17 mouse cellular contexts compared by ENCODE assay signal in genomic region chr13:78872582-78872981, GRCm38 (mm10).
DNase-seq lines count a peak whose midpoint lies in the region; ATAC-seq and TF ChIP-seq lines count a peak whose summit lies in the region.
"Had no signal": no experiment of that assay in that cellular context is flagged by ENCODE, and none has a peak within 500 bp of the region (broad histone marks: within the 10 kb centered on the region; RNA-seq: fewer than 3 reads in every experiment).

No protein-coding gene starts in this region.

- 30% methylated on average over 5 of the region's 5 CpGs for WGBS in forebrain, embryonic 14.5 days
- WGBS in forebrain, embryonic 16.5 days, result 23% methylated on average over 5 of the region's 5 CpGs
- WGBS in neural tube, embryonic 11.5 days, result 22% methylated on average over 5 of the region's 5 CpGs

- peak; percentile 26 for DNase-seq in forebrain, embryonic 14.5 days (ENCODE audit: low spot score)
- DNase-seq in brain, embryonic 14.5 days (ENCODE audit: low read depth), result peak; percentile 53
- DNase-seq in forelimb bud, embryonic 11.5 days (ENCODE audit: low read depth, low spot score), result peak; percentile 6
- DNase-seq in neural tube, embryonic 11.5 days (ENCODE audit: low spot score), result peak; percentile 16
- DNase-seq in gastrocnemius, postnatal 4 days (ENCODE audit: low spot score in 2 of 2), result no peak
- no peak for DNase-seq in urinary bladder, postnatal 25 days (ENCODE audit: low spot score)
- DNase-seq in gastrocnemius, postnatal 36 days, result no peak
- DNase-seq: adrenal gland, postnatal 10 days; cerebellum, adult 2 months; gastrocnemius, postnatal 14 days; lung, embryonic 14.5 days; lung, postnatal 4 days; right cerebral cortex, adult 18-20 months; thymus, postnatal 4 days had no signal

- no peak overlapping the region for H3K27ac ChIP-seq in forebrain, embryonic 14.5 days (ENCODE audit: low read depth, low read length)
- H3K27ac ChIP-seq in forebrain, embryonic 16.5 days (ENCODE audit: low read length), result no peak overlapping the region
- peak overlapping the region; percentile 3; the same call in 1 of the 2 replicates for H3K27ac ChIP-seq in neural tube, embryonic 11.5 days (ENCODE audit: low read depth, low read length)

- H3K4me2 ChIP-seq in forebrain, embryonic 14.5 days (ENCODE audit: low read length), result no peak overlapping the region
- H3K4me2 ChIP-seq in forebrain, embryonic 16.5 days (ENCODE audit: low read length), result no peak overlapping the region
- no peak overlapping the region for H3K4me2 ChIP-seq in neural tube, embryonic 11.5 days (ENCODE audit: low read depth)
- H3K4me2 ChIP-seq: liver, embryonic 11.5 days; lung, embryonic 14.5 days had no signal

- H3K36me3 ChIP-seq in forebrain, embryonic 14.5 days (ENCODE audit: control insufficient read depth, insufficient read depth, low read length), result no peaks in the 10 kb centered on the region
- H3K36me3 ChIP-seq in forebrain, embryonic 16.5 days (ENCODE audit: control insufficient read depth, insufficient read depth), result no peaks in the 10 kb centered on the region
- no peaks in the 10 kb centered on the region for H3K36me3 ChIP-seq in neural tube, embryonic 11.5 days (ENCODE audit: control insufficient read depth, insufficient read depth, low read length)

- intact Hi-C loops in gastrocnemius, postnatal 36 days (cut with DNase I), result no loop called here

- ATAC-seq in forebrain, embryonic 14.5 days, result 0 out of 2 replicates have a peak, but pooled peaks have one; percentile 26
- ATAC-seq in forebrain, embryonic 16.5 days, result no peak
- ATAC-seq in neural tube, embryonic 11.5 days (ENCODE audit: insufficient read depth, low FRiP score, low TSS enrichment), result no peak

- H3K27me3 ChIP-seq in forebrain, embryonic 14.5 days (replicated peaks; ENCODE audit: control insufficient read depth, insufficient read depth, low read length), result no peaks in the 10 kb centered on the region
- no peaks in the 10 kb centered on the region for H3K27me3 ChIP-seq in forebrain, embryonic 16.5 days (replicated peaks; ENCODE audit: control insufficient read depth, insufficient read depth, low read length)
- no peaks in the 10 kb centered on the region for H3K27me3 ChIP-seq in neural tube, embryonic 11.5 days (ENCODE audit: control insufficient read depth, insufficient read depth, low read length)
- H3K27me3 ChIP-seq: CH12.LX had no signal

- H3K4me3 ChIP-seq in forebrain, embryonic 14.5 days (ENCODE audit: low read depth, low read length), result no peak overlapping the region
- H3K4me3 ChIP-seq in forebrain, embryonic 16.5 days (replicated peaks; ENCODE audit: low read length), result no peak overlapping the region
- no peak overlapping the region for H3K4me3 ChIP-seq in neural tube, embryonic 11.5 days (ENCODE audit: low read depth, low read length)

- no peak for TF ChIP-seq POLR2A in brain, embryonic 14.5 days (IDR thresholded peaks at IDR 0.05; ENCODE audit: borderline replicate concordance, extremely low read depth, insufficient read depth, insufficient read length, poor library complexity, severe bottlenecking)

- no peak for TF ChIP-seq CTCF in brain, embryonic 14.5 days (IDR thresholded peaks at IDR 0.05; ENCODE audit: borderline replicate concordance, extremely low read depth, insufficient read depth, insufficient read length)

- H3K4me1 ChIP-seq in forebrain, embryonic 14.5 days (ENCODE audit: control insufficient read depth, insufficient read depth, low read length), result no peaks in the 10 kb centered on the region
- no peaks in the 10 kb centered on the region; the same call in 1 of the 2 replicates for H3K4me1 ChIP-seq in forebrain, embryonic 16.5 days (replicated peaks; ENCODE audit: control insufficient read depth, insufficient read depth, low read length)
- H3K4me1 ChIP-seq in neural tube, embryonic 11.5 days (ENCODE audit: control insufficient read depth, insufficient read depth, low read length), result peaks cover 12% of the 10 kb centered on the region

- no peaks in the 10 kb centered on the region for H3K9me3 ChIP-seq in forebrain, embryonic 14.5 days (replicated peaks; ENCODE audit: control insufficient read depth, low read length)
- H3K9me3 ChIP-seq in forebrain, embryonic 16.5 days (ENCODE audit: control insufficient read depth, low read length), result no peaks in the 10 kb centered on the region
- no peaks in the 10 kb centered on the region for H3K9me3 ChIP-seq in neural tube, embryonic 11.5 days (ENCODE audit: control insufficient read depth, low read length)

- no peak overlapping the region; the same call in 1 of the 2 replicates for H3K9ac ChIP-seq in forebrain, embryonic 14.5 days (ENCODE audit: low read length)
- no peak overlapping the region for H3K9ac ChIP-seq in forebrain, embryonic 16.5 days (replicated peaks; ENCODE audit: low read depth, low read length)
- H3K9ac ChIP-seq in neural tube, embryonic 11.5 days (ENCODE audit: low read length), result no peak overlapping the region
- H3K9ac ChIP-seq: lung, embryonic 14.5 days had no signal

Comparison
In these comparisons a context has a peak if more than half of its experiments do, and no peak if none do; other contexts are left out.
1. DNase-seq: peak in forebrain, embryonic 14.5 days (single experiment), brain, embryonic 14.5 days (single experiment), forelimb bud, embryonic 11.5 days (single experiment) and neural tube, embryonic 11.5 days (single experiment); none in gastrocnemius, postnatal 4 days (0 of 2), urinary bladder, postnatal 25 days (single experiment) and gastrocnemius, postnatal 36 days (0 of 2).